Comparison of ENCODE assay signal across 19 mouse cellular contexts in the genomic region with DNA sequence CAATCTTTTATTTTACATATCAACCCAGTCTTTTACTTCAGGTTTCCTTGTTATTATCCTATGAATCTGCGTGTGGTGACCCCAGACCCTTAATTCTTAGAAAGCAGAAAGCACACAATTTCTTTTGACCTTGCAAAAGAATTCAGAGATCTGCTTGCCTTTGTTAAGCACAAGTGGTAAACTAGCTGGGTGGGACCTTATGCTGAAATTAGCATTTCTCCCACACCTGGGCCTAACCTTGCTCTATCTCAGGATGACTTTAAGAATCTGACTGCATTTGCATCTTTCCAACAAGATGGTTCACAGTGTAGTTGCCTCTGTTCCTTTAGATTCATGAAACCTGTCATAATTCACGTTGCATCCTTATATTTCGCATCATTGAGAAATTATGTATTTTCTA. TPM values are rescaled to one million over a fixed set of nuclear protein-coding genes. Genes with fewer than 3 reads are reported as not detected.
"Had no signal": no experiment of that assay in that cellular context is flagged by ENCODE, and none has a peak within 500 bp of the region (broad histone marks: within the 10 kb centered on the region; RNA-seq: fewer than 3 reads in every experiment).

No protein-coding gene starts in this region.

- H3K4me3 ChIP-seq: midbrain, embryonic 10.5 days; myocyte; neural tube, embryonic 13.5 days; neural tube, embryonic 15.5 days had no signal

- H3K27me3 ChIP-seq: neural tube, embryonic 13.5 days; neural tube, embryonic 15.5 days had no signal

- ATAC-seq: midbrain, embryonic 16.5 days had no signal

- H3K9ac ChIP-seq: lung, embryonic 14.5 days; neural tube, embryonic 13.5 days; neural tube, embryonic 15.5 days had no signal

- H3K4me2 ChIP-seq: lung, embryonic 14.5 days; neural tube, embryonic 13.5 days; neural tube, embryonic 15.5 days had no signal

- H3K4me1 ChIP-seq: midbrain, embryonic 10.5 days; neural tube, embryonic 13.5 days; neural tube, embryonic 15.5 days had no signal

- H3K36me3 ChIP-seq: midbrain, embryonic 10.5 days; neural tube, embryonic 13.5 days; neural tube, embryonic 15.5 days had no signal

- DNase-seq: lung, adult 18-20 months; lung, postnatal 10 days; lung, postnatal 4 days; midbrain, embryonic 14.5 days; retina, postnatal 1 day; right cerebral cortex, adult 18-20 months; right cerebral cortex, postnatal 25 days; right cerebral cortex, postnatal 4 days; spleen, adult 18-20 months; thymus, adult 18-20 months; thymus, postnatal 14 days; thymus, postnatal 36 days had no signal

- H3K9me3 ChIP-seq: midbrain, embryonic 10.5 days; neural tube, embryonic 13.5 days; neural tube, embryonic 15.5 days had no signal

- H3K27ac ChIP-seq: midbrain, embryonic 10.5 days; neural tube, embryonic 13.5 days; neural tube, embryonic 15.5 days had no signal

RNA-seq across cellular contexts. Expression of a gene that starts 44.2 kb away (rescaled TPM):
- polyA plus RNA-seq: thymus, postnatal 0 days had no signal
